8 mouse cellular contexts compared by ENCODE assay signal in genomic region chr16:97961381-97962150, GRCm38 (mm10). TPM values are rescaled to one million over a fixed set of nuclear protein-coding genes. Genes with fewer than 3 reads are reported as not detected.
DNase-seq lines count a peak whose midpoint lies in the region; ATAC-seq and TF ChIP-seq lines count a peak whose summit lies in the region.

No protein-coding gene starts in this region.

- no peak for DNase-seq in heart, postnatal 14 days
- DNase-seq in CH12.LX (ENCODE audit: extremely low read depth): peak; percentile 54
- peak; percentile 5 for DNase-seq in hindbrain, postnatal 0 days (ENCODE audit: low spot score)
- no peak for DNase-seq in thymus, postnatal 10 days (ENCODE audit: low spot score in 2 of 2)
- DNase-seq in spleen, postnatal 4 days (ENCODE audit: low spot score in 2 of 2): no peak

- H3K9ac ChIP-seq in heart, embryonic 13.5 days: peak overlapping the region; percentile 97
- peak overlapping the region; percentile 84 for H3K9ac ChIP-seq in CH12.LX (ENCODE audit: insufficient read depth, low read depth)
- peak overlapping the region; percentile 90 for H3K9ac ChIP-seq in embryonic facial prominence, embryonic 13.5 days
- H3K9ac ChIP-seq in hindbrain, postnatal 0 days (replicated peaks; ENCODE audit: low read length): peak overlapping the region; percentile 77
- peak overlapping the region; percentile 96 for H3K9ac ChIP-seq in midbrain, embryonic 12.5 days (replicated peaks)

- dilution Hi-C loops in CH12.LX (cut with MboI; ENCODE audit: extremely low pct_ligation_motif_present, extremely low pct_unique_long_range_greater_than_20kb, low sequenced_read_pairs): no loop called here

- ATAC-seq in heart, embryonic 13.5 days (ENCODE audit: extremely low read depth, insufficient number of reproducible peaks, low FRiP score, low TSS enrichment): no peak
- ATAC-seq in embryonic facial prominence, embryonic 13.5 days (ENCODE audit: insufficient number of reproducible peaks, insufficient read depth, low FRiP score, low TSS enrichment, low read depth): peak; percentile 38; the same call in 1 of the 2 replicates
- no peak; the same call in 1 of the 2 replicates for ATAC-seq in hindbrain, postnatal 0 days
- ATAC-seq in midbrain, embryonic 12.5 days (ENCODE audit: low FRiP score, low read depth): no peak

- in situ Hi-C loops in CH12.LX (cut with MboI; ENCODE audit: low pct_ligation_motif_present, low pct_unique_long_range_greater_than_20kb, low sequenced_read_pairs): no loop called here

- H3K4me1 ChIP-seq in heart, embryonic 13.5 days: peaks cover 50% of the 10 kb centered on the region
- H3K4me1 ChIP-seq in CH12.LX (ENCODE audit: control insufficient read depth in 1 of 2, insufficient read depth in 2 of 2): peaks cover 6 to 54% of the 10 kb centered on the region in 2 experiments
- H3K4me1 ChIP-seq in embryonic facial prominence, embryonic 13.5 days: peaks cover 15% of the 10 kb centered on the region
- peaks cover 10% of the 10 kb centered on the region for H3K4me1 ChIP-seq in hindbrain, postnatal 0 days (ENCODE audit: insufficient read depth, low read length)
- peaks cover 7% of the 10 kb centered on the region; the same call in 1 of the 2 replicates for H3K4me1 ChIP-seq in midbrain, embryonic 12.5 days

- H3K4me3 ChIP-seq in heart, embryonic 13.5 days: peak overlapping the region; percentile 82
- peak overlapping the region; percentile 68 to 83 (median 77) for H3K4me3 ChIP-seq in CH12.LX (replicated peaks in 1 of 3; ENCODE audit: low read depth in 2 of 3, low read length in 2 of 3, poor library complexity in 1 of 3)
- peak overlapping the region; percentile 81 for H3K4me3 ChIP-seq in embryonic facial prominence, embryonic 13.5 days
- peak overlapping the region; percentile 84 for H3K4me3 ChIP-seq in hindbrain, postnatal 0 days (ENCODE audit: low read length)
- peak overlapping the region; percentile 92 for H3K4me3 ChIP-seq in midbrain, embryonic 12.5 days

- intact Hi-C loops in heart, postnatal 14 days (cut with DNase I): loop anchor here (2.0 kb wide), 3 partner anchors 35 to 111 kb away; partner anchors contain the start of genes B230307C23Rik and Prdm15

- H3K27me3 ChIP-seq in heart, embryonic 13.5 days (replicated peaks): no peaks in the 10 kb centered on the region
- no peaks in the 10 kb centered on the region for H3K27me3 ChIP-seq in CH12.LX (replicated peaks)
- no peaks in the 10 kb centered on the region for H3K27me3 ChIP-seq in embryonic facial prominence, embryonic 13.5 days
- H3K27me3 ChIP-seq in hindbrain, postnatal 0 days (ENCODE audit: insufficient read depth, low read length): no peaks in the 10 kb centered on the region
- no peaks in the 10 kb centered on the region for H3K27me3 ChIP-seq in midbrain, embryonic 12.5 days

- peaks cover 17% of the 10 kb centered on the region for H3K79me2 ChIP-seq in CH12.LX (replicated peaks; ENCODE audit: control insufficient read depth, extremely low read depth, insufficient read depth, poor library complexity, severe bottlenecking)

- peaks cover 1% of the 10 kb centered on the region for H3K36me3 ChIP-seq in heart, embryonic 13.5 days
- H3K36me3 ChIP-seq in CH12.LX (replicated peaks in 1 of 2; ENCODE audit: control insufficient read depth in 1 of 2, insufficient read depth in 1 of 2, low read length in 1 of 2): peaks cover 12 to 27% of the 10 kb centered on the region in 2 experiments
- H3K36me3 ChIP-seq in embryonic facial prominence, embryonic 13.5 days: peaks cover 2% of the 10 kb centered on the region
- H3K36me3 ChIP-seq in hindbrain, postnatal 0 days (ENCODE audit: insufficient read depth, low read length): no peaks in the 10 kb centered on the region
- peaks cover 3% of the 10 kb centered on the region for H3K36me3 ChIP-seq in midbrain, embryonic 12.5 days

- no peak for TF ChIP-seq CTCF in CH12.LX (conservative IDR thresholded peaks at IDR 0.05 in 1 of 2, IDR thresholded peaks at IDR 0.05 in 1 of 2; ENCODE audit: low read depth in 2 of 2, low read length in 2 of 2)
- TF ChIP-seq CTCF in hindbrain, postnatal 0 days (IDR thresholded peaks at IDR 0.05; ENCODE audit: low read depth): no peak

- whole genome bisulfite sequencing in heart, embryonic 13.5 days: 7% methylated on average over 36 of the region's 36 CpGs
- WGBS in embryonic facial prominence, embryonic 13.5 days: 9% methylated on average over 28 of the region's 36 CpGs
- WGBS in hindbrain, postnatal 0 days: 8% methylated on average over 36 of the region's 36 CpGs
- 8% methylated on average over 35 of the region's 36 CpGs for WGBS in midbrain, embryonic 12.5 days

- TF ChIP-seq EP300 in CH12.LX (IDR thresholded peaks at IDR 0.05; ENCODE audit: low read length): peak; percentile 66

- no peaks in the 10 kb centered on the region for H3K9me3 ChIP-seq in heart, embryonic 13.5 days
- no peaks in the 10 kb centered on the region for H3K9me3 ChIP-seq in CH12.LX (replicated peaks; ENCODE audit: low read length)
- H3K9me3 ChIP-seq in embryonic facial prominence, embryonic 13.5 days: no peaks in the 10 kb centered on the region
- no peaks in the 10 kb centered on the region for H3K9me3 ChIP-seq in hindbrain, postnatal 0 days (ENCODE audit: low read length)
- H3K9me3 ChIP-seq in midbrain, embryonic 12.5 days: no peaks in the 10 kb centered on the region

- H3K27ac ChIP-seq in heart, embryonic 13.5 days (replicated peaks): peak overlapping the region; percentile 97
- peak overlapping the region; percentile 91 for H3K27ac ChIP-seq in CH12.LX (ENCODE audit: insufficient read depth, low read depth)
- peak overlapping the region; percentile 96 for H3K27ac ChIP-seq in embryonic facial prominence, embryonic 13.5 days
- peak overlapping the region; percentile 95 for H3K27ac ChIP-seq in hindbrain, postnatal 0 days
- peak overlapping the region; percentile 95 for H3K27ac ChIP-seq in midbrain, embryonic 12.5 days (replicated peaks)

- peak overlapping the region; percentile 95 for H3K4me2 ChIP-seq in heart, embryonic 13.5 days
- peak overlapping the region; percentile 41 for H3K4me2 ChIP-seq in CH12.LX (ENCODE audit: insufficient read depth, low read depth, poor library complexity, severe bottlenecking)
- H3K4me2 ChIP-seq in embryonic facial prominence, embryonic 13.5 days: peak overlapping the region; percentile 90
- peak overlapping the region; percentile 94 for H3K4me2 ChIP-seq in hindbrain, postnatal 0 days (ENCODE audit: low read depth, low read length)
- H3K4me2 ChIP-seq in midbrain, embryonic 12.5 days (replicated peaks): peak overlapping the region; percentile 91

- no peak for TF ChIP-seq POLR2A in CH12.LX (IDR thresholded peaks at IDR 0.05; ENCODE audit: low read depth, low read length)

- TF ChIP-seq RAD21 in CH12.LX (IDR thresholded peaks at IDR 0.05; ENCODE audit: low read depth, low read length): no peak

TF ChIP-seq in CH12.LX, 34 proteins besides CTCF, POLR2A, EP300 and RAD21 (continues in another document):
- peak; percentile 24; the same call in 1 of the 2 replicates for TF ChIP-seq JUN (IDR thresholded peaks at IDR 0.05; ENCODE audit: insufficient read depth, low read depth, low read length)
- TF ChIP-seq MEF2A (IDR thresholded peaks at IDR 0.05; ENCODE audit: borderline replicate concordance, low read depth, low read length): 0 out of 2 replicates have a peak, but pooled peaks have one; percentile 22
- TF ChIP-seq BHLHE40 (IDR thresholded peaks at IDR 0.05; ENCODE audit: low read depth, low read length): peak; percentile 61; the same call in 1 of the 2 replicates
- no peak for TF ChIP-seq PAX5 (IDR thresholded peaks at IDR 0.05; ENCODE audit: low read length)
- peak; percentile 53 for TF ChIP-seq ETS1 (conservative IDR thresholded peaks at IDR 0.05; ENCODE audit: low read depth, low read length)
- TF ChIP-seq ZMIZ1 (IDR thresholded peaks at IDR 0.05; ENCODE audit: low read depth, low read length): 0 out of 2 replicates have a peak, but pooled peaks have one; percentile 47
- peak; percentile 54; the same call in 1 of the 2 replicates for TF ChIP-seq POLR2AphosphoS2 (IDR thresholded peaks at IDR 0.05; ENCODE audit: low read depth, low read length)
- no peak for TF ChIP-seq GABPA (IDR thresholded peaks at IDR 0.05; ENCODE audit: insufficient replicate concordance, low read depth, low read length)
- TF ChIP-seq MAX (IDR thresholded peaks at IDR 0.05; ENCODE audit: low read length): peak; percentile 62

RNA-seq across cellular contexts. Expression of gene C2cd2, which starts 0.8 kb away (rescaled TPM):
- 13.2 and 13.3 TPM in 2 replicates for polyA plus RNA-seq in heart, embryonic 13.5 days (2015; fragmentation: Nextera tagmentation; extraction: Ambion mirVana)
- 10 to 100 TPM; 25.1 to 27.3 TPM for total RNA-seq in heart, postnatal 14 days (2021)
- total RNA-seq in CH12.LX (2012; rRNA removed): 7.7 and 8.5 TPM in 2 replicates
- total RNA-seq in CH12.LX (2014; rRNA removed): 11.2 and 11.3 TPM in 2 replicates
- polyA plus RNA-seq in CH12.LX (2012; ENCODE audit: insufficient read length, low read depth): 14.5 and 19.7 TPM in 2 replicates
- 12.5 and 13.1 TPM in 2 replicates for polyA plus RNA-seq in embryonic facial prominence, embryonic 13.5 days (2015; fragmentation: Nextera tagmentation; extraction: Ambion mirVana)
- total RNA-seq in hindbrain, postnatal 0 days (2014; rRNA removed): 20.7 and 47.7 TPM in 2 replicates
- 13.5 and 16.8 TPM in 2 replicates for polyA plus RNA-seq in hindbrain, postnatal 0 days (2015; fragmentation: Nextera tagmentation; extraction: Ambion mirVana)
- 15.6 and 15.9 TPM in 2 replicates for polyA plus RNA-seq in midbrain, embryonic 12.5 days (2016; fragmentation: Nextera tagmentation; extraction: Ambion mirVana)

RNA-seq across cellular contexts. Expression of gene Zbtb21, which starts 0.9 kb away (rescaled TPM):
- polyA plus RNA-seq in heart, embryonic 13.5 days (2015; fragmentation: Nextera tagmentation; extraction: Ambion mirVana): 7.7 and 8.1 TPM in 2 replicates
- 10 to 100 TPM; 10.1 to 13.5 TPM for total RNA-seq in heart, postnatal 14 days (2021)
- 18.3 and 24.8 TPM in 2 replicates for total RNA-seq in CH12.LX (2012; rRNA removed)
- total RNA-seq in CH12.LX (2014; rRNA removed): 8.9 and 9.9 TPM in 2 replicates
- 13.2 and 15.3 TPM in 2 replicates for polyA plus RNA-seq in CH12.LX (2012; ENCODE audit: insufficient read length, low read depth)
- polyA plus RNA-seq in embryonic facial prominence, embryonic 13.5 days (2015; fragmentation: Nextera tagmentation; extraction: Ambion mirVana): 13.0 and 14.3 TPM in 2 replicates
- 28.7 and 42.6 TPM in 2 replicates for total RNA-seq in hindbrain, postnatal 0 days (2014; rRNA removed)
- 8.7 TPM in 2 replicates for polyA plus RNA-seq in hindbrain, postnatal 0 days (2015; fragmentation: Nextera tagmentation; extraction: Ambion mirVana)
- 14.7 and 15.9 TPM in 2 replicates for polyA plus RNA-seq in midbrain, embryonic 12.5 days (2016; fragmentation: Nextera tagmentation; extraction: Ambion mirVana)

RNA-seq across cellular contexts. Expression of gene B230307C23Rik, which starts 35.5 kb away (rescaled TPM):
- polyA plus RNA-seq in heart, embryonic 13.5 days (2015; fragmentation: Nextera tagmentation; extraction: Ambion mirVana): 17.6 and 17.8 TPM in 2 replicates
- total RNA-seq in heart, postnatal 14 days (2021): 1 to 10 TPM; 4.3 to 5.2 TPM
- total RNA-seq in CH12.LX (2012; rRNA removed) (50.8 and 60.9 TPM in 2 replicates), CH12.LX (2014; rRNA removed) (53.3 and 58.9 TPM in 2 replicates)
- polyA plus RNA-seq in CH12.LX (2012; ENCODE audit: insufficient read length, low read depth): 48.7 and 50.7 TPM in 2 replicates
- polyA plus RNA-seq in embryonic facial prominence, embryonic 13.5 days (2015; fragmentation: Nextera tagmentation; extraction: Ambion mirVana): 22.5 and 34.9 TPM in 2 replicates
- 5.5 and 12.1 TPM in 2 replicates for total RNA-seq in hindbrain, postnatal 0 days (2014; rRNA removed)
- 15.7 and 21.6 TPM in 2 replicates for polyA plus RNA-seq in hindbrain, postnatal 0 days (2015; fragmentation: Nextera tagmentation; extraction: Ambion mirVana)
- 16.4 and 17.9 TPM in 2 replicates for polyA plus RNA-seq in midbrain, embryonic 12.5 days (2016; fragmentation: Nextera tagmentation; extraction: Ambion mirVana)

Comparison
In these comparisons a context has a peak if more than half of its experiments do, and no peak if none do; other contexts are left out.
1. H3K4me2 ChIP-seq: peak in every context shown above with its lines; median percentile 95 in heart, embryonic 13.5 days; 94 in hindbrain, postnatal 0 days; 91 in midbrain, embryonic 12.5 days; 90 in embryonic facial prominence, embryonic 13.5 days; 41 in CH12.LX.
2. DNase-seq: peak in CH12.LX (single experiment) and hindbrain, postnatal 0 days (single experiment); none in heart, postnatal 14 days (0 of 2), thymus, postnatal 10 days (0 of 2) and spleen, postnatal 4 days (0 of 2).
3. Peak in every context shown above with its lines, with median percentiles within 50 percentile points of each other: H3K27ac ChIP-seq, H3K4me3 ChIP-seq and H3K9ac ChIP-seq.